Mouse (Mus musculus) forebrain, embryonic 16.5 days (tissue): ENCODE data around the gene Gsdma3. TPM values are rescaled to one million over a fixed set of nuclear protein-coding genes. Genes with fewer than 3 reads are reported as not detected.
"Not testable (repeated sequence)": the region's sequence is repeated elsewhere in the genome, so short reads cannot be mapped to it uniquely, and the experiment has no call there.

Source experiments
- ATAC-seq: fragments of 200-750 bp; cut with Nextera tagmentation; 2 replicates; pipeline ENCODE4 v1.8.0; 2017; ENCODE audit warnings: mild to moderate bottlenecking, moderate library complexity
- H3K27ac ChIP-seq: fragments of 300-500 bp; sonication (generic); 2 replicates; pipeline ENCODE4 v1.5.1; 2014; ENCODE audit warnings: low read length, control low read depth
- H3K27me3 ChIP-seq: fragments of 300-500 bp; sonication (generic); replicated peaks from 2 replicates; pipeline ENCODE4 v1.6.1; 2014; ENCODE audit warnings: low read length; ENCODE audit not compliant: control insufficient read depth, insufficient read depth
- H3K36me3 ChIP-seq: fragments of 300-500 bp; sonication (generic); 2 replicates; pipeline ENCODE4 v1.6.1; 2014; ENCODE audit not compliant: control insufficient read depth, insufficient read depth
- H3K4me1 ChIP-seq: fragments of 300-500 bp; sonication (generic); replicated peaks from 2 replicates; pipeline ENCODE4 v1.6.1; 2014; ENCODE audit warnings: low read length; ENCODE audit not compliant: control insufficient read depth, insufficient read depth
- H3K4me2 ChIP-seq: fragments of 300-500 bp; sonication (generic); 2 replicates; pipeline ENCODE4 v1.6.1; 2014; ENCODE audit warnings: mild to moderate bottlenecking, low read length, control low read depth
- H3K4me3 ChIP-seq: fragments of 300-500 bp; sonication (generic); replicated peaks from 2 replicates; pipeline ENCODE4 v1.5.1; 2014; ENCODE audit warnings: mild to moderate bottlenecking, low read length, control low read depth
- H3K9ac ChIP-seq: fragments of 300-500 bp; sonication (generic); replicated peaks from 2 replicates; pipeline ENCODE4 v1.6.1; 2014; ENCODE audit warnings: low read depth, low read length, control low read depth
- H3K9me3 ChIP-seq: fragments of 300-500 bp; sonication (generic); 2 replicates; pipeline ENCODE4 v1.6.1; 2016; ENCODE audit warnings: low read length; ENCODE audit not compliant: control insufficient read depth
- WGBS: fragments of 180-500 bp; shearing (Covaris S2); extraction: QIAGEN DNeasy Blood & Tissue Kit; methylation state at CpG from one replicate; pipeline ENCODE4 v1.1.7; 2014; 5-methylcytosine and 5-hydroxymethylcytosine counted together
- polyA plus RNA-seq: library from polyadenylated mRNA; unstranded; fragments of >200 nt; fragmentation: Nextera tagmentation; extraction: Ambion mirVana; gene quantifications from 2 replicates; pipeline ENCODE4 v1.2.1, GENCODE M21; 2015

Gsdma3 gene
- polyA plus RNA-seq, 1 experiment from 2014 or later: not detected

GRCm38 (mm10) chr11:98644757-98645156, 18.6 kb downstream of the Gsdma3 start:
- Histone ChIP-seq H3K4me3 (no peak overlapping the region), H3K9me3 (no peaks in the 10 kb centered on the region), H3K27ac (no peak overlapping the region), H3K27me3 (no peaks in the 10 kb centered on the region), H3K4me1 (no peaks in the 10 kb centered on the region), H3K36me3 (no peaks in the 10 kb centered on the region), H3K4me2 (no peak overlapping the region), H3K9ac (no peak overlapping the region)
- WGBS: 75% methylated on average over 3 of the region's 3 CpGs
- no peak for ATAC-seq

- H3K4me2 ChIP-seq: no peak overlapping the region
- H3K4me1 ChIP-seq: no peaks in the 10 kb centered on the region
- no peak overlapping the region for H3K4me3 ChIP-seq
- H3K36me3 ChIP-seq: no peaks in the 10 kb centered on the region
- no peaks in the 10 kb centered on the region for H3K27me3 ChIP-seq
- WGBS: 81% methylated on average over 2 of the region's 2 CpGs
- H3K9ac ChIP-seq: no peak overlapping the region
- no peak for ATAC-seq
- H3K9me3 ChIP-seq: no peaks in the 10 kb centered on the region
- no peak overlapping the region for H3K27ac ChIP-seq
Measured at GRCm38 (mm10) chr11:98645946-98646345, 19.8 kb downstream of the Gsdma3 start.

- H3K36me3 ChIP-seq: no peaks in the 10 kb centered on the region
- H3K4me1 ChIP-seq: no peaks in the 10 kb centered on the region
- 66% methylated on average over 2 of the region's 2 CpGs for WGBS
- no peak within 1 kb of the TSS for H3K4me2 ChIP-seq
- no peak for ATAC-seq
- no peak within 1 kb of the TSS for H3K27ac ChIP-seq
- no peaks in the 10 kb centered on the region for H3K9me3 ChIP-seq
- H3K4me3 ChIP-seq: no peak within 1 kb of the TSS
- no peaks in the 10 kb centered on the region for H3K27me3 ChIP-seq
- H3K9ac ChIP-seq: no peak within 1 kb of the TSS
Measured at GRCm38 (mm10) chr11:98646459-98646858, 20.3 kb downstream of the Gsdma3 start, which contains the start of gene Gsdma2. Gsdma2 (plus strand) TSS chr11:98646759.

DNA sequence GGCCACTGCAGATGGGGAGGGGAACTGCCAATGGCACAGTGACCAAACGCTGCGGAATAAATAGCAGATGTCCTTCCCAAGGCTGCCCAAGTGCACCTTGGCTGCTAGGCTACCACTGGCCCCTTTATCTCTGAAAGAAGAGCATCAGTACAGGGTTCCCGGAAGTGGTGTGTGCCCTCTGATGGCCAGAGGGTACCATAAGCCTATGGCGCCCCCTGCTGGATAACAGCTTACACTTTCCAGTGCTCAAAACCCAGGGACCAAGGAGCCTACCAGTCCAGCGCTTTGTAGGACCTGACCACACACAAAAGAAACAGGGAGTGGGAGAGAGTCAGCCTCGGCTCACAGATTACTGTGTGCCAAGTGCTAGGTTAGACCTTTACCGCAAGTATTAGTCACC, 28.9 kb downstream of the Gsdma3 start:
- H3K27me3 ChIP-seq, H3K36me3 ChIP-seq, ATAC-seq, H3K9me3 ChIP-seq, H3K27ac ChIP-seq, H3K4me3 ChIP-seq, H3K9ac ChIP-seq, H3K4me2 ChIP-seq, H3K4me1 ChIP-seq: not testable (repeated sequence)
- WGBS: 13% methylated on average over 6 of the region's 7 CpGs

- Histone ChIP-seq H3K27ac (no peak overlapping the region), H3K36me3 (no peaks in the 10 kb centered on the region), H3K4me3 (no peak overlapping the region), H3K4me1 (0 out of 2 replicates have a peak, but pooled peaks cover 2% of the 10 kb centered on the region), H3K4me2 (no peak overlapping the region), H3K9ac (no peak overlapping the region), H3K27me3 (no peaks in the 10 kb centered on the region; the same call in 1 of the 2 replicates), H3K9me3 (no peaks in the 10 kb centered on the region)
- 13% methylated on average over 6 of the region's 6 CpGs for WGBS
- peak; percentile 75 for ATAC-seq
Measured at GRCm38 (mm10) chr11:98660517-98660916, 34.4 kb downstream of the Gsdma3 start.

GRCm38 (mm10) chr11:98664091-98664490, 37.9 kb downstream of the Gsdma3 start, which contains the start of gene Gsdma:
Gsdma (plus strand) TSS chr11:98664351.
- WGBS: 29% methylated on average over 4 of the region's 4 CpGs
- ATAC-seq: no peak
- Histone ChIP-seq H3K9ac (no peak within 1 kb of the TSS), H3K4me2 (no peak within 1 kb of the TSS), H3K4me3 (no peak within 1 kb of the TSS), H3K27ac (no peak within 1 kb of the TSS), H3K9me3 (no peaks in the 10 kb centered on the region), H3K36me3 (no peaks in the 10 kb centered on the region), H3K4me1 (0 out of 2 replicates have a peak, but pooled peaks cover 2% of the 10 kb centered on the region), H3K27me3 (peaks cover 6% of the 10 kb centered on the region; the same call in 1 of the 2 replicates)

DNA sequence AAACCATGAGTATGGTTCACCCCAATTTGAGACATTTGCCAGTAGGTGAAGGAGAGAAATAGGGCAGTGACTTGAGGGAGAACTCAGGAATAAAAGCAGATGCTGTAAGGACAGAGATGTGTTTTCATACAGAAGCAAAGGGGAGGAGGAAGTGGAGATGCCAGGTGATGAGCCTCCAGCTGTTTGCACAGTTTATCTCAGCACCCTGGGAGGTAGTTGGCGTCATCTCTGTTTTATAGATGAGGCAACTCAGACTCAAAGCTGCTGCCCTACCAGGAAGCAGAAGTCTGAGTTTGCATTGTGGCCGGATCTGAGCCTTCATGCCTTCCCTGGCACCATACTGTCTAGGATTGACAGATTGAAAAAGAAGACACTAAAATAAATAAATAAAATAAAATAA, 42.8 kb downstream of the Gsdma3 start:
- H3K4me1 ChIP-seq: no peaks in the 10 kb centered on the region
- no peak overlapping the region for H3K27ac ChIP-seq
- no peaks in the 10 kb centered on the region for H3K36me3 ChIP-seq
- 0 out of 2 replicates have a peak, but pooled peaks cover 8% of the 10 kb centered on the region for H3K27me3 ChIP-seq
- H3K4me2 ChIP-seq: no peak overlapping the region
- ATAC-seq: no peak
- H3K4me3 ChIP-seq: no peak overlapping the region
- H3K9ac ChIP-seq: no peak overlapping the region
- 55% methylated on average over 2 of the region's 2 CpGs for WGBS
- H3K9me3 ChIP-seq: no peaks in the 10 kb centered on the region

GRCm38 (mm10) chr11:98671284-98671815, 45.2 kb downstream of the Gsdma3 start:
- no peak overlapping the region for H3K4me2 ChIP-seq
- no peak overlapping the region for H3K4me3 ChIP-seq
- no peaks in the 10 kb centered on the region for H3K9me3 ChIP-seq
- no peaks in the 10 kb centered on the region for H3K4me1 ChIP-seq
- WGBS: 74% methylated on average over 3 of the region's 3 CpGs
- no peak overlapping the region for H3K27ac ChIP-seq
- H3K9ac ChIP-seq: no peak overlapping the region
- H3K27me3 ChIP-seq: 0 out of 2 replicates have a peak, but pooled peaks cover 8% of the 10 kb centered on the region
- H3K36me3 ChIP-seq: no peaks in the 10 kb centered on the region
- ATAC-seq: no peak

GRCm38 (mm10) chr11:98671857-98672256, 45.7 kb downstream of the Gsdma3 start:
- Histone ChIP-seq H3K4me2 (no peak overlapping the region), H3K4me1 (no peaks in the 10 kb centered on the region), H3K4me3 (no peak overlapping the region), H3K27me3 (0 out of 2 replicates have a peak, but pooled peaks cover 8% of the 10 kb centered on the region), H3K9ac (no peak overlapping the region), H3K27ac (no peak overlapping the region), H3K9me3 (no peaks in the 10 kb centered on the region), H3K36me3 (no peaks in the 10 kb centered on the region)
- ATAC-seq: no peak
- 63% methylated on average over 5 of the region's 5 CpGs for WGBS

DNA sequence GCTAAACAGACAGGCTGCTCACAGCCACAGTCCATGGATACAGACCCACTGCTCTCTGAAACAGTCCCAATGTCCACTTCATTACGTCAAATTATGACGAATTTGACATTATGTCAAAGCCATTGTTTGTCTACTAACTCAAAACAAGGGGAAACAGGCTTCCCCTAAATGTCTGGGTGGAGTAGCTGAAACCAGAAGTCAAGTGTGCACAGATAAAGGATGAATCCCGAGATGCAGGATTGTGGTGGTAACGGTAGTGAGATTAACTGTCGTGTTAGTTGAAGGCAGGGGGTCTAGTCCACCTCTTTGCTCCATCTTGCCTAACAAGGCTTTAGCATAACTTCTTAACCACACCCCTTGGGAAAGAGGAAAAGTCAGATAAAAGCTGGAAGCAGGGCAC, 46.3 kb downstream of the Gsdma3 start:
- Histone ChIP-seq H3K27ac (no peak overlapping the region), H3K9ac (no peak overlapping the region), H3K36me3 (no peaks in the 10 kb centered on the region), H3K4me3 (no peak overlapping the region), H3K4me2 (no peak overlapping the region), H3K27me3 (0 out of 2 replicates have a peak, but pooled peaks cover 8% of the 10 kb centered on the region), H3K4me1 (no peaks in the 10 kb centered on the region), H3K9me3 (no peaks in the 10 kb centered on the region)
- ATAC-seq: no peak
- WGBS: 92% methylated on average over 5 of the region's 5 CpGs
